Mouse (Mus musculus): Measurements from ENCODE around the gene Mydgf.

DNA sequence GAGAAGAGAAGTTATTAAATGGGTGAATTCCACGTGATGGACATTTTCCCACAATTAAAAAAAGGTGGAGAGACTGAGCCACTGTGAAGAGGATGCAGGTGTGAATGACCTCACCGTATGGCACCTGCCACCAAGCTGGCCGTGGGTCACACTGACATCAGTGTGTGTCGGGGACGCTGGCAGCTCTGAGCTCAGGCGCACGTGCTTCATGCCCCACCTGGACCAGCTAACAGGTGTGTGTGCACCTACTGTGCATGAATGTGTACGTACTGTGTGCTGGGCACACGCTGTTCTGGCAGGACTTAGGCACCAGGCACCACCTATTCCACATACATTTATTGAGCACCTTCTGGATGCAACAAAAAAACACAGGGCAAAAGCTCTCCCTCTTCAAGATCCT, 39.2 kb downstream of the Mydgf start:
- TF ChIP-seq POLR2A (IDR thresholded peaks at IDR 0.05; ENCODE audit: borderline replicate concordance, control insufficient read depth, low read depth, low read length) (no peak), CTCF (IDR thresholded peaks at IDR 0.05; ENCODE audit: control insufficient read depth, insufficient read depth, low read length) (no peak)

Measured in bone marrow, adult 2 months (tissue).